In the genomic region with DNA sequence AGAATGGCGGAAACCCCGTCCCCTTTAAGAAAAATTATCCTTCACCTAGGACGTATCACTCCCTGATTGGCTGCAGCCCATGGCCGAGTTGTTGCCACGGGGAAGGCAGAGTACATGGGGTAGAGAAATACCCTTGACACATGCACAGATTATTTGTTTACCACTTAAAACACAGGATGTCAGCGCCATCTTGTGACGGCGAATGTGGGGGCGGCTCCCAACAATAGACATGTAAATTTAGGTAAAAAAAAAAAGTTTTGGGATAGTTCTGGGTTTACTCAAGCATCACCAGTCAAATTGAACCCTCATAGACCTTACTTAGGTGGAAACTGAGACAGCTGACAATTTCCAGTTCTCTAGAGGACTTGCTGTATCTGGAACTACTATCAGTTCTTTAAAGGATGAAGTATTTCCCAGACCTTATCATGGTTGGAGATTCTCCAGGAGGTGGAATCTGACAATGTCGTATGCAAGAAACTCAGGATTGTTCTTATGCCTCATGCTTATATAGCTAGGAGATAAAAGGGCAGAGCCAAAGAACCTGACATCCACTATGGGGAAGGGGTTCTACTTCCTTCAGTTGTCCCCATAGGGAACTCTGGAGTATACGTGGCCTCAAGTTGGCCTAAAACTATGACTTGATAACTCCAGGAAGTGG, we compare ENCODE assay signal across 8 mouse cellular contexts. TPM values are rescaled to one million over a fixed set of nuclear protein-coding genes. Genes with fewer than 3 reads are reported as not detected.
A peak's percentile ranks its signal among the peaks of the same experiment; 100 is the strongest.
DNase-seq lines count a peak whose midpoint lies in the region; ATAC-seq lines count a peak whose summit lies in the region.

No protein-coding gene starts in this region.

- no peak for ATAC-seq in cerebellum, adult (ENCODE audit: insufficient number of reproducible peaks, low FRiP score, low TSS enrichment)

- DNase-seq in cerebellum, adult 11 months = peak; percentile 8
- peak; percentile 13 for DNase-seq in spleen, adult 12 weeks (ENCODE audit: low spot score)
- no peak for DNase-seq in spleen, postnatal 4 days (ENCODE audit: low spot score in 2 of 2)
- DNase-seq in induced T-regulatory cell, adult 2 months (ENCODE audit: low read depth) = peak; percentile 44
- DNase-seq in retina, postnatal 1 day = peak; percentile 48
- no peak for DNase-seq in right cerebral cortex, adult 2 months (ENCODE audit: low spot score in 2 of 2)
- DNase-seq in gastrocnemius, adult 18-20 months (ENCODE audit: low spot score) = no peak

RNA-seq across cellular contexts. Expression of gene Wdr1, which starts 35.8 kb away (rescaled TPM):
- 10 to 100 TPM; 38.3 to 70.3 TPM for total RNA-seq in gastrocnemius, adult 18-20 months (2021)

Comparison
In these comparisons a context has a peak if more than half of its experiments do, and no peak if none do; other contexts are left out.
1. DNase-seq: peak in cerebellum, adult 11 months (single experiment), spleen, adult 12 weeks (single experiment), induced T-regulatory cell, adult 2 months (single experiment) and retina, postnatal 1 day (single experiment); none in spleen, postnatal 4 days (0 of 2), right cerebral cortex, adult 2 months (0 of 2) and gastrocnemius, adult 18-20 months (single experiment).